Mouse (Mus musculus): ENCODE results near the gene Gm13090. TPM values are rescaled to one million over a fixed set of nuclear protein-coding genes. Genes with fewer than 3 reads are reported as not detected.

Gene Gm13090
- not detected in 2 replicates for total RNA-seq (2017)

- ATAC-seq (ENCODE audit: extremely low read depth, insufficient number of reproducible peaks, low FRiP score, poor library complexity, severe bottlenecking): no peak
Measured at GRCm38 (mm10) chr4:151089270-151089669, at the start of gene Gm13090. Gm13090 (plus strand) TSS chr4:151089570.

GRCm38 (mm10) chr4:151041506-151041905, 47.9 kb upstream of the Gm13090 start:
- ATAC-seq (ENCODE audit: extremely low read depth, insufficient number of reproducible peaks, low FRiP score, poor library complexity, severe bottlenecking): no peak

GRCm38 (mm10) chr4:151043281-151043680, 46.1 kb upstream of the Gm13090 start:
- ATAC-seq (ENCODE audit: extremely low read depth, insufficient number of reproducible peaks, low FRiP score, poor library complexity, severe bottlenecking): no peak

- peak; percentile 90 for ATAC-seq (ENCODE audit: extremely low read depth, insufficient number of reproducible peaks, low FRiP score, poor library complexity, severe bottlenecking)
Measured at GRCm38 (mm10) chr4:151044037-151044943, 45.1 kb upstream of the Gm13090 start, which contains the start of gene Per3. Per3 (minus strand) TSS chr4:151044665.

- no peak for ATAC-seq (ENCODE audit: extremely low read depth, insufficient number of reproducible peaks, low FRiP score, poor library complexity, severe bottlenecking)
Measured at GRCm38 (mm10) chr4:151044944-151045570, 44.3 kb upstream of the Gm13090 start.

- ATAC-seq (ENCODE audit: extremely low read depth, insufficient number of reproducible peaks, low FRiP score, poor library complexity, severe bottlenecking): no peak
Measured at GRCm38 (mm10) chr4:151046524-151046923, 42.8 kb upstream of the Gm13090 start.

- no peak for ATAC-seq (ENCODE audit: extremely low read depth, insufficient number of reproducible peaks, low FRiP score, poor library complexity, severe bottlenecking)
Measured at GRCm38 (mm10) chr4:151051162-151051561, 38.2 kb upstream of the Gm13090 start.

- peak; percentile 98 for ATAC-seq (ENCODE audit: extremely low read depth, insufficient number of reproducible peaks, low FRiP score, poor library complexity, severe bottlenecking)
Measured at GRCm38 (mm10) chr4:151057347-151058321, 31.7 kb upstream of the Gm13090 start, which contains the start of gene Vamp3. Vamp3 (minus strand) TSS chr4:151057963.

- no peak for ATAC-seq (ENCODE audit: extremely low read depth, insufficient number of reproducible peaks, low FRiP score, poor library complexity, severe bottlenecking)
Measured at GRCm38 (mm10) chr4:151058634-151059033, 30.7 kb upstream of the Gm13090 start.

- ATAC-seq (ENCODE audit: extremely low read depth, insufficient number of reproducible peaks, low FRiP score, poor library complexity, severe bottlenecking): no peak
Measured at GRCm38 (mm10) chr4:151059566-151059965, 29.8 kb upstream of the Gm13090 start.

- ATAC-seq (ENCODE audit: extremely low read depth, insufficient number of reproducible peaks, low FRiP score, poor library complexity, severe bottlenecking): no peak
Measured at GRCm38 (mm10) chr4:151068751-151069150, 20.6 kb upstream of the Gm13090 start.

GRCm38 (mm10) chr4:151070962-151071361, 18.4 kb upstream of the Gm13090 start:
- ATAC-seq (ENCODE audit: extremely low read depth, insufficient number of reproducible peaks, low FRiP score, poor library complexity, severe bottlenecking): no peak

GRCm38 (mm10) chr4:151073108-151073744, 16.1 kb upstream of the Gm13090 start:
- ATAC-seq (ENCODE audit: extremely low read depth, insufficient number of reproducible peaks, low FRiP score, poor library complexity, severe bottlenecking): peak; percentile 77

GRCm38 (mm10) chr4:151074817-151075216, 14.6 kb upstream of the Gm13090 start:
- no peak for ATAC-seq (ENCODE audit: extremely low read depth, insufficient number of reproducible peaks, low FRiP score, poor library complexity, severe bottlenecking)

GRCm38 (mm10) chr4:151081355-151081754, 8.0 kb upstream of the Gm13090 start:
- no peak for ATAC-seq (ENCODE audit: extremely low read depth, insufficient number of reproducible peaks, low FRiP score, poor library complexity, severe bottlenecking)

- no peak for ATAC-seq (ENCODE audit: extremely low read depth, insufficient number of reproducible peaks, low FRiP score, poor library complexity, severe bottlenecking)
Measured at GRCm38 (mm10) chr4:151081977-151082376, 7.4 kb upstream of the Gm13090 start.

GRCm38 (mm10) chr4:151083027-151083426, 6.3 kb upstream of the Gm13090 start:
- ATAC-seq (ENCODE audit: extremely low read depth, insufficient number of reproducible peaks, low FRiP score, poor library complexity, severe bottlenecking): no peak

- ATAC-seq (ENCODE audit: extremely low read depth, insufficient number of reproducible peaks, low FRiP score, poor library complexity, severe bottlenecking): no peak
Measured at GRCm38 (mm10) chr4:151087358-151087757, 2.0 kb upstream of the Gm13090 start.

Measured in neutrophil, adult 5-6 weeks (primary cell).